Mouse (Mus musculus): ENCODE measurements at regions not wholly inside any gene's neighbourhood (a gene's known extent, or its start where the extent isn't known, plus 50 kb on each side); places are given as distances from the start of the nearest gene placed in this dataset.
A peak's percentile ranks its signal among the peaks of the same experiment; 100 is the strongest.

DNA sequence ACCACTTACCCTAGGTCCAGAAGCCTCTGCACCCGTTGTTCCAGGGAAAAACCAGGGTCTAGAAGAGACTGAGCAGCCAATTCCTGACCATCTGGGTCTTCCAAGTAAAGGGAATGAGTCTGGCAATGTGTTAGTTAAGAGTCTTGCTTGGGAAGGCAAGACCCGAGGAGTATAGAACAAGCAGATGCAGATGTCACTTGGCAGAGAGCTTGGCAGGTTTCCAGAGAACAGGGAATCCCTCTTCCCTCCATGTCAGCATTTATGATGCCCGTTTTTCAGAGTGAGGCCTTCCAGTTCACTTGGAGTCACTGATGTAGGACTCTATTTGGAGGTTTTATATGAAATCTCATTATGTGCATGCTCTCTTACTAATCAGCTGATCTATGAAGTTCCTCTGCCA lies 231.1 kb downstream of the Bcl2 start:
- no peak overlapping the region for H3K4me3 ChIP-seq (ENCODE audit: low read depth, low read length)
- no peak overlapping the region for H3K4me2 ChIP-seq (ENCODE audit: low read depth, low read length, severe bottlenecking)
- 84% methylated on average over 3 of the region's 3 CpGs for WGBS
- ATAC-seq (replicated peaks; ENCODE audit: low FRiP score) (no peak), DNase-seq (ENCODE audit: low spot score) (no peak)
- H3K4me1 ChIP-seq (replicated peaks; ENCODE audit: control insufficient read depth, insufficient read depth, low read length): no peaks in the 10 kb centered on the region
- no peaks in the 10 kb centered on the region for H3K36me3 ChIP-seq (ENCODE audit: control insufficient read depth, insufficient read depth, low read length)
- no peak overlapping the region for H3K9ac ChIP-seq (ENCODE audit: low read length)
- H3K27me3 ChIP-seq (ENCODE audit: control insufficient read depth, insufficient read depth, low read length): no peaks in the 10 kb centered on the region
- H3K27ac ChIP-seq (ENCODE audit: low read depth, low read length): no peak overlapping the region
- no peaks in the 10 kb centered on the region for H3K9me3 ChIP-seq (ENCODE audit: control insufficient read depth, low read length)

DNA sequence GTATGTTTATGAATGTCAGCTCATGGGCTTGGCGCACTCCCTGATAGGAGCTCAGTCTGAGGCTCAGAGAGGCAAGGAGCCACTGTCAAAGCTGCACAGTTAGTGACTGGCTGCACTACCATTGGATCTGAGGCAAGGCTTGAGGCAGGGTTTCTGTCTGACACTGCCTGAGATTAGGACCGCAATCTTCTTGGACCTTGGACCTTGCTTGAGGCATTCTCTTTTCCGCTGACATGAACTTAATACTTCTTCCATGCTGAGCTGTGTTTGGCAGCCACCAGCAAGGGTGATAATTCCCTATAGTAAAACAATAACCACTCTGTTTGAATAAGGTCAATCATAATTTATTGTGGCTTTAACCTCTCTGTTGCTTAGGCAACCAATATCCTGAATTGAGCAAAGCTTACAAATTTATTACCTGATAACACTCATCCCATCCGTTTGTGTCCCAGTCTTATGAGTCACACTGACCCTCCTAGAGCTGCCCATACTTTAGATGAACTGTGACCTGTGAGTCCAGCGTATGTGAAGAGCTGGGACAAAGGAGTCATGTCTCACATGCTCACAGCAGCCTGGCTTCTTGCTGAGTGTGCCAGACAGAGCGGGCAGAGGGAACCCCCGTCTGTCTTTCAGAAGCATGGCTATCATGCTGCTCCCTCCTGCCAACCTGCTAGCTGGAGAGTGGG lies 236.3 kb downstream of the Bcl2 start:
- 76% methylated on average over 7 of the region's 7 CpGs for WGBS
- no peaks in the 10 kb centered on the region for H3K27me3 ChIP-seq (ENCODE audit: control insufficient read depth, insufficient read depth, low read length)
- DNase-seq (ENCODE audit: low spot score) (no peak), ATAC-seq (replicated peaks; ENCODE audit: low FRiP score) (no peak)
- H3K9me3 ChIP-seq (ENCODE audit: control insufficient read depth, low read length): no peaks in the 10 kb centered on the region
- no peaks in the 10 kb centered on the region for H3K36me3 ChIP-seq (ENCODE audit: control insufficient read depth, insufficient read depth, low read length)
- H3K9ac ChIP-seq (ENCODE audit: low read length): no peak overlapping the region
- H3K27ac ChIP-seq (ENCODE audit: low read depth, low read length): no peak overlapping the region
- no peak overlapping the region for H3K4me2 ChIP-seq (ENCODE audit: low read depth, low read length, severe bottlenecking)
- no peak overlapping the region for H3K4me3 ChIP-seq (ENCODE audit: low read depth, low read length)
- H3K4me1 ChIP-seq (replicated peaks; ENCODE audit: control insufficient read depth, insufficient read depth, low read length): no peaks in the 10 kb centered on the region

GRCm38 (mm10) chr1:106468021-106468420 lies 246.1 kb downstream of the Bcl2 start:
- no peaks in the 10 kb centered on the region for H3K36me3 ChIP-seq (ENCODE audit: control insufficient read depth, insufficient read depth, low read length)

DNA sequence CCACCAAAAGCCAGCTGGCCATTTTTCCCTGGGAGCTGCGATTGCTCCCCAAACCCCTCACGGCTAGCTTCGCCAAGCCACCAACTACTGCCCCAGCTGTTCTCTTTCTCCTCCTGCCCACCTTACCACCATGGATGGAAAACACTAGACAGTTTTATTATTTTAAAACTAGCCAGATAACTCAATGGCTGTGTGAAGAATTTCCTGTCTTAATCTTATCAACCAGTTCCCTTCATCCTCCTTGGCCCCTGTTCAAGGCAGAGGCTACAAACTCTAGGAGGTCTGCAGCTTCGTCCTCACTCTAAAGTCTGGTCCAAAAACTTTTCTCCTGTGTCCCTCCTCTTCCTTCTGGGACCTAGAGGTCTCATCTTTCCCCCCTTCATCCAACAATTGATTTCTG lies 247.4 kb downstream of the Bcl2 start:
- 89% methylated on average over 4 of the region's 4 CpGs for WGBS
- Histone ChIP-seq H3K27ac (ENCODE audit: low read depth, low read length) (no peak overlapping the region), H3K4me1 (replicated peaks; ENCODE audit: control insufficient read depth, insufficient read depth, low read length) (peaks cover 4% of the 10 kb centered on the region; the same call in 1 of the 2 replicates), H3K4me3 (ENCODE audit: low read depth, low read length) (no peak overlapping the region), H3K9me3 (ENCODE audit: control insufficient read depth, low read length) (no peaks in the 10 kb centered on the region), H3K27me3 (ENCODE audit: control insufficient read depth, insufficient read depth, low read length) (no peaks in the 10 kb centered on the region), H3K36me3 (ENCODE audit: control insufficient read depth, insufficient read depth, low read length) (no peaks in the 10 kb centered on the region), H3K4me2 (ENCODE audit: low read depth, low read length, severe bottlenecking) (no peak overlapping the region), H3K9ac (ENCODE audit: low read length) (no peak overlapping the region)
- ATAC-seq (replicated peaks; ENCODE audit: low FRiP score) (no peak), DNase-seq (ENCODE audit: low spot score) (no peak)

More at GRCm38 (mm10) chr1:106468021-106468420, 246.1 kb downstream of the Bcl2 start:
- Histone ChIP-seq H3K9me3 (ENCODE audit: control insufficient read depth, low read length) (no peaks in the 10 kb centered on the region), H3K27me3 (ENCODE audit: control insufficient read depth, insufficient read depth, low read length) (no peaks in the 10 kb centered on the region), H3K4me2 (ENCODE audit: low read depth, low read length, severe bottlenecking) (no peak overlapping the region), H3K4me1 (replicated peaks; ENCODE audit: control insufficient read depth, insufficient read depth, low read length) (peaks cover 4% of the 10 kb centered on the region; the same call in 1 of the 2 replicates), H3K27ac (ENCODE audit: low read depth, low read length) (no peak overlapping the region), H3K9ac (ENCODE audit: low read length) (no peak overlapping the region), H3K4me3 (ENCODE audit: low read depth, low read length) (no peak overlapping the region)
- DNase-seq (ENCODE audit: low spot score) (no peak), ATAC-seq (replicated peaks; ENCODE audit: low FRiP score) (no peak)
- WGBS: 95% methylated on average over 9 of the region's 9 CpGs

DNA sequence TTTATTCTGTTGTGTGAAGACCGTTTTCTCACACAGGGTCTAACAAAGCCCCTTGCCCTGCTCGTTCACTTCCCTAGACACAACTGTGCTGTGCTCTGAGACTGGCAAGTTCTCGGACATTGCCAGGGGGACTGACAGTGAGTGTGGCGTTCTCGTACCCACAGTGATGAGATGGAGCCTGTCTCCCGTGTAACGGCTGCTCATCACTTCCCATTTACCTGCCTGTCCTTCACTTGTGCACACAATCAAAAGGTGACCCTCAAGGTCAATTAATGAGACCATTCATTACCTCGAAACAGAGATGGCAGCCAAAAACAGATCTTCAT lies 248.1 kb downstream of the Bcl2 start:
- H3K36me3 ChIP-seq (ENCODE audit: control insufficient read depth, insufficient read depth, low read length): no peaks in the 10 kb centered on the region
- WGBS: 52% methylated on average over 8 of the region's 8 CpGs
- H3K27ac ChIP-seq (ENCODE audit: low read depth, low read length): no peak overlapping the region
- H3K9ac ChIP-seq (ENCODE audit: low read length): no peak overlapping the region
- ATAC-seq (replicated peaks; ENCODE audit: low FRiP score) (peak; percentile 59; the same call in 1 of the 2 replicates), DNase-seq (ENCODE audit: low spot score) (no peak)
- H3K4me1 ChIP-seq (replicated peaks; ENCODE audit: control insufficient read depth, insufficient read depth, low read length): peaks cover 4% of the 10 kb centered on the region; the same call in 1 of the 2 replicates
- no peaks in the 10 kb centered on the region for H3K27me3 ChIP-seq (ENCODE audit: control insufficient read depth, insufficient read depth, low read length)
- no peak overlapping the region for H3K4me3 ChIP-seq (ENCODE audit: low read depth, low read length)
- no peak overlapping the region for H3K4me2 ChIP-seq (ENCODE audit: low read depth, low read length, severe bottlenecking)
- H3K9me3 ChIP-seq (ENCODE audit: control insufficient read depth, low read length): no peaks in the 10 kb centered on the region

- H3K27me3 ChIP-seq (ENCODE audit: control insufficient read depth, insufficient read depth, low read length): no peaks in the 10 kb centered on the region
- no peak overlapping the region for H3K4me3 ChIP-seq (ENCODE audit: low read depth, low read length)
- H3K4me2 ChIP-seq (ENCODE audit: low read depth, low read length, severe bottlenecking): no peak overlapping the region
- H3K4me1 ChIP-seq (replicated peaks; ENCODE audit: control insufficient read depth, insufficient read depth, low read length): peaks cover 4% of the 10 kb centered on the region; the same call in 1 of the 2 replicates
- DNase-seq (ENCODE audit: low spot score): no peak
- no peaks in the 10 kb centered on the region for H3K9me3 ChIP-seq (ENCODE audit: control insufficient read depth, low read length)
- no peak overlapping the region for H3K27ac ChIP-seq (ENCODE audit: low read depth, low read length)
- no peaks in the 10 kb centered on the region for H3K36me3 ChIP-seq (ENCODE audit: control insufficient read depth, insufficient read depth, low read length)
- 0 out of 2 replicates have a peak, but pooled peaks have one; percentile 43 for ATAC-seq (replicated peaks; ENCODE audit: low FRiP score)
- WGBS: 44% methylated on average over 4 of the region's 4 CpGs
- no peak overlapping the region for H3K9ac ChIP-seq (ENCODE audit: low read length)
These were observed 248.7 kb downstream of the Bcl2 start for GRCm38 (mm10) chr1:106465243-106465976.

DNA sequence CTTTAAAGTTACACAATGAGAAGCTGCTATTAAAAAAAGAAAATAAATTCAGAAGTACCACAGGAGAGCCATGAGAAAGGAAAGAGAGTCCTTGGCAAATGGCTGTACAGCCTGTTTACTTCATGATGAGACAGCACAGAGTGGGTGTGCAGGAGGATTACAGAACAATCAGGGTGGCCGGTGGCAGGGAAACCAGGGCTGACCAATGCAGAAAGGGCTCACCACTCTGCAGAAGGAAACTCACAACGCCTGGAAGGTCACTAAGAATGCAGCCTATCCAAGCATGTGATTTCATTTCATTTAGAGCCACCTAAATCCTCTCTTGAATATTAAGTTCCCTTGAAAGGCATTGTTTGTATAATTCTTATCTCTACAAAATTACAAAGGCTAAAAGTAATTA lies 249.3 kb downstream of the Bcl2 start:
- Histone ChIP-seq H3K27me3 (ENCODE audit: control insufficient read depth, insufficient read depth, low read length) (no peaks in the 10 kb centered on the region), H3K4me3 (ENCODE audit: low read depth, low read length) (no peak overlapping the region), H3K4me1 (replicated peaks; ENCODE audit: control insufficient read depth, insufficient read depth, low read length) (peaks cover 4% of the 10 kb centered on the region; the same call in 1 of the 2 replicates), H3K9ac (ENCODE audit: low read length) (no peak overlapping the region), H3K36me3 (ENCODE audit: control insufficient read depth, insufficient read depth, low read length) (no peaks in the 10 kb centered on the region), H3K9me3 (ENCODE audit: control insufficient read depth, low read length) (no peaks in the 10 kb centered on the region), H3K27ac (ENCODE audit: low read depth, low read length) (0 out of 2 replicates have a peak overlapping the region, but pooled peaks have one; percentile 18), H3K4me2 (ENCODE audit: low read depth, low read length, severe bottlenecking) (no peak overlapping the region)
- DNase-seq (ENCODE audit: low spot score) (peak; percentile 61), ATAC-seq (replicated peaks; ENCODE audit: low FRiP score) (peak; percentile 88)
- WGBS: 11% methylated on average over 2 of the region's 2 CpGs

- Histone ChIP-seq H3K36me3 (ENCODE audit: control insufficient read depth, insufficient read depth, low read length) (no peaks in the 10 kb centered on the region), H3K9me3 (ENCODE audit: control insufficient read depth, low read length) (no peaks in the 10 kb centered on the region), H3K27me3 (ENCODE audit: control insufficient read depth, insufficient read depth, low read length) (no peaks in the 10 kb centered on the region), H3K4me3 (ENCODE audit: low read depth, low read length) (no peak overlapping the region), H3K4me2 (ENCODE audit: low read depth, low read length, severe bottlenecking) (no peak overlapping the region), H3K4me1 (replicated peaks; ENCODE audit: control insufficient read depth, insufficient read depth, low read length) (peaks cover 4% of the 10 kb centered on the region; the same call in 1 of the 2 replicates), H3K9ac (ENCODE audit: low read length) (no peak overlapping the region), H3K27ac (ENCODE audit: low read depth, low read length) (no peak overlapping the region)
- DNase-seq (ENCODE audit: low spot score): no peak
- no peak for ATAC-seq (replicated peaks; ENCODE audit: low FRiP score)
These were observed 251.5 kb downstream of the Bcl2 start for GRCm38 (mm10) chr1:106462595-106462994.

All from forebrain, embryonic 11.5 days (tissue).